Mouse (Mus musculus): ENCODE measurements around the gene Dst. TPM values are rescaled to one million over a fixed set of nuclear protein-coding genes. Genes with fewer than 3 reads are reported as not detected.

Gene Dst
- total RNA-seq, 2 experiments from 2014 or later: 216 to 227 TPM

DNA sequence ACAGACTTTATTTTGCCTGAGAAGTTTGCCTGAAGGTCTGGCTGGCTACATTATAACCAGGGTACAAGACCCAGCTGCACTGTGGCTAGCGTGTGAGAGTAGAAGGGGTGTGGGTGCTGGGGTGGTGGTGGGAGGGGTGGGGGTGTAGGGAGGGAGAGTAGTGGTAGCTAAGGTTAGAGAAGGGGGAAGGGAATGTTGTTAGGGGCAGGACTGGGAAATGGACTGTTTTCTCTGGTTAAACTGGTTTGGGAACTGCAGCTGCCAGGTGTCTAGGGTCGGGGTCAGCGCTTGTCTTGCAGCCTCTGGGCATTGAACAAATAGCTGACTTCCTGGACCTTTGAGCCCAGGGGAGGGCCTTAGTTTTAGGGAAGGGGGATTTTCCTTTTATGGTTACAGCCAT, 17.3 kb downstream of the Dst start:
- no peak for DNase-seq (ENCODE audit: low spot score in 2 of 2)

DNA sequence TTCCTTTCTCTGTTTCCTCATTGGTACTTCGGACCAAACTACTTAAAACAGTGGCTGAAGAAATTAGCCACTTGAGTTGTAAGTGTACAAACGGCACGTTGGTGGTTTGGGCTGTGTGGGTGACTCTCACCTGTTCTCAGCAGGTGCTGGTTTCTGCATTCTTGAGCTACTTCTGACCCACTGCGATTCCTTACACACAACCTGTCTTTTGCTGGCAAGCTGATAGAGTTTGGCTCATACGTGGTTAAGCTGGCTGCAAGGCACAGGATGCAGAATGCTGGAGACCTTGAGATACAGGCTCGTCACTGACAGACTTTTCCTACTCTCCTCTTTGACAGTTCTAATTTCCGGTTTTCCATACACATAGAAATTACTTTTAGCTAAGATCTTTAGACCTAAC, 19.4 kb downstream of the Dst start:
- no peak for DNase-seq (ENCODE audit: low spot score in 2 of 2)

DNA sequence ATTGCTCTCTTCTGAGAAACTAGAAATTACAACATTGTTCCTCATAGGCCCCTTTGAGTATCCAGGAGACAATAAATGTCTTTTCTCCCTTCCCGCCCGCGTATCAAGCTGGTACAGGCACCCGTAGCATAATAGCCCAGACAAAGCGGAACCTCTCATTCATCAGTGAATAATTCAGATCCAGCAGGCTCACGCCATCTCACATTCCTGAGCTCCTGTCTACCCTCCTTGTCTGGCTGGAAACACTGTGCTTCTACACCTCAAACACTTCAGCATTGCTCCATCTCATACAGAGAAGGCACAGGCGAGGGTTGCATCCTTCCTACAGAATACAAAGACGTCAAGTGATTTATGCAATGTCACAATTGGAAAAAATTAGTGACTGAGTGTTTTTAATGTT, 23.8 kb downstream of the Dst start:
- no peak for DNase-seq (ENCODE audit: low spot score in 2 of 2)

DNA sequence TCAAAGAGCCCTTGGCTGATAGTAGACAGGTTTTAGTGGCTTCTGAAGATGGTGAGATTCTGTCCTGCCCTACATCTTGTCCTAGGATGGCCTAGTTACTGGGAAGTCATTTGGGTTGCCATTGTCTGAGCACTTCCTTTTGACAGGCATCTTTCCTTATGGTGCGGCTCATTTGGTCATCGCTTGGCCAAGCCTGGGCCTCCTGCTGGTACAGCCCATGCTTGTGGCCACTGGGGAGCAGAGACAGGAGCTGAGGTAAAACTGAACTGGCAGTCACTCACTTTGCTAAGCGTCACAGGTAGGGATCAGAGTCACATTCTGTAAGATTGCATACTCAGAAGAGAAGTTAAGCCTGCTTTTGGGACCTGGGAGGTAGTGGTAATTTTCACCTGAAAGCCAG, 24.2 kb downstream of the Dst start:
- DNase-seq (ENCODE audit: low spot score in 2 of 2): no peak

DNA sequence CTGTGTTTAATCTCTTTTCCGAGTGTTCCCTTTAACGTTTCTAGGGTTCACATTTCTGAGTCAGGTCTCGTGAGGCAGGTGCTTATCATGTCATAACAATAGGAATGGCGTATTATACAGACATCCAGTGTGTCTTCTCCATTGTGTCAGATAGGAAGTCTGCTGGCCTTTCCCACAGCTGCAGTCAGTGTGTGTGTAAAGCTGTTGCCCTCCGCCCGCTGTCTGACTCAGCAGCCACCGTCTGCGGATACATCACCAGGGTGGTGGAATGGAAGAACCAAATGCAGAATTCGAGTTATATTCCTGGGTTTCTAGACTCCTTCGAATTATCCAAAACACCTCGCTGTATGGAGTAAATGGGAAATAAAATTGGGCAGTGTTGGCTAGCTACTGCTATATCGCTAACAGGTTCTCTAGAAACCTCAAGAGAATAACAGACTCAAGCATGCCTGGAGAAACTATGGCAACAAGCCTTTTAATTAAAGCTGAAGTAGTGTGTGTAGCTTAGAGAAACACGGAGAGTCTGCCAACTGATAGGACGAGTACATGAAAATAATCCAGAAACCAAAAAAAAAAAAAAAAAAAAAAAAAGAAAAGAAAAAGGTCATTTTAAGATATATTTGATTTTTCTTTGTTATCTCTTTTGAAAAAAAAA, 24.9 kb downstream of the Dst start:
- peak in 1 of 2 experiments; percentile 50 for DNase-seq (ENCODE audit: low spot score in 2 of 2)

DNA sequence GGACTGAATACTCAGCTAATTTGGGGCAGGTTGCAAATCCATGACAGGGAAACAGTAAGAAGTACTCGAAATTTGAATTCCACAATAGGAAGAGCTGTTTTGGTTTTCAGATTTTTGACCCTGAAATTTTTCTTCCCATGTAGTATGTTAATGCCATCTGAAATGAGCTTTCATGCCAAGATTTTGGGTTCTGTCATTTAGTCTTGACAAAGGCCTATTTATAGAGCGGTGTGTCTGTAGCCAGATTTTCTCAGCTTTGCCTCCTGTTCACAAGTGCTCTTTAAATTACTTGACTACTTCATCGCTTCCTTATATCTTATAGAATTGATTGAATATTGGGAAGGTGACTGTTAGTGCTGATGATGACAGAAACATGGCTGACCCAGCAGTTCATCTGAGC, 27.9 kb downstream of the Dst start:
- DNase-seq (ENCODE audit: low spot score in 2 of 2): no peak

DNA sequence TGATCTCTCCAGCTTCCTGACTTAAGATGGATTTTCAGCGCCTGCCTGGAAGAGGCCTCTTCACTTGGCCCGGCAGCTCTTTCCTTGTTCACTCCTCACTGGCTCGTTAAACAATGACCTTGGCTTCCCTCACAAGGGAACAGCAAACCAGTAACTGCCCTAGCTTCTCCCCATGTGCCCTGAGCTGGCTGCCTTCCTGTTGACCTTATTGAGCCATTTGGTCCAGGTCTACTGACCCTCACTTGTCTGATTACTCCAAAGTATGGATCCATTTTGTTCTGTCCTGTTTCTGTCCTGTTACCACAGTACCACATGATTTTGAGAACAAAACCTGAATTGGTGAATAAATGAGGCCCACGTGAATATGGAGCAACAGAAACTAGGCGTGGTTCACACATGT, 31.8 kb downstream of the Dst start:
- no peak for DNase-seq (ENCODE audit: low spot score in 2 of 2)

DNA sequence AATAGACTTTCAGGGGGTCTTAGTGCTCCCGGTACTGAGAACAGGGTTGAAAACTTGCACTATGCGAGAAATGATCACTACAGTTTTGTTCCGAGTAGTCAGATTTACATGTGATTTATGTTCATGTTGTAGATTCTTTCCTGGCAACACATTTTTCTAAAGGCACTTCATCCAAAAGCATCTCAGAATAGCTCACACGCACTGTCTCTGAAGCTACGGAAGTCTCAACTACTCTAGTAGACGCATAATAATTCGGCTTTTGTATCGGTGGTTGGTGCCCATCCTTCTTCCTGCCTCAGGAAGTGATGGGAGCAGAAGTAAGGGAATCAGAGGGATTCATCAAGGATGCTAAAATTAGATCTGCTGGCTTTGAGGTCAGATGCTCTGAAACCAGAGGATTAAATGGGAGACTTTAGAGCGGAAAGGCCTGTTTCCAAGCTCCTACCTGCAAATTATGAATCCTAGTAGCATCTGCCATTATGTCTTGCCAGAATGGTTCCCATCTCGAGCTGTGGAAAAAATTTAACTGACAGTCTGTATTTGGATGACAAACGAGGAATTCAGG, 32.4 kb downstream of the Dst start:
- DNase-seq (ENCODE audit: low spot score in 2 of 2): no peak

DNA sequence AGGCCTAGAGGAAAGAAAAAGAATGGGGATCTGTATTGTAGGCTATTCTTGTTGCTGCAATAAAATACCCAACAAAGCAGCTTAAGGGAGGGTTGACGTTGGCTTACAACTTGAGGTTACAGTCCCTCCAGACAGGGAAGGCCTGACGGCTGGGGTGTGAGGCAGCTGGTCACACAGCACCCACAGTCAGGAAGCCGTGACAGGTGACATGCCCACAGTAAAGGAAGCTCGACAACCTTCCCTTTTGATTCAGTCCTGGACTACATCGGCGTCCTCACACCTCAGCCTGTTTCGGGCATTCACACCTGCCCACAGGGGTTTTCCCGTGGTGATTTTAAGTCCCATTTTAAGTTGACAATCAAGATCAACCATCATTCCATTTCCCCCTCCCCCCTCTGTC, 34.6 kb downstream of the Dst start:
- no peak for DNase-seq (ENCODE audit: low spot score in 2 of 2)

DNA sequence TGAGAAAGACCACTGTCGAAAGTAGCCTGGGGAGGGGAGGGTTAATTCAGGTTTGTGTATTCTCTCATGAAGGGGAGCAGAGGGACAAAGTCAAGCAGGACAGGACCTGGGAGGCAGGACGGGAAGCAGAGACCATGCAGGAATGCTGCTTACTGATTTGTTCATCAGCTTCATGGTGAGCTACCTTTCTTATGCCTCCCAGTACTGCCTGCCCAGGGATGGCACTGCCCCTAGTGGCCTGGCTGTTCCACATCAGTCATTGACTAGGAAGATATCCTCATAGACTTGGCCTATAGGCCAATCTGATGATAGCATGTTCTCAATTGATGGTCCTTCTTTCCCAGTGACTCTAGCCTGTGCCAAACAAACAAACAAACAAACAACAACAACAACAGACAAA, 35.9 kb downstream of the Dst start:
- DNase-seq (ENCODE audit: low spot score in 2 of 2): no peak

DNA sequence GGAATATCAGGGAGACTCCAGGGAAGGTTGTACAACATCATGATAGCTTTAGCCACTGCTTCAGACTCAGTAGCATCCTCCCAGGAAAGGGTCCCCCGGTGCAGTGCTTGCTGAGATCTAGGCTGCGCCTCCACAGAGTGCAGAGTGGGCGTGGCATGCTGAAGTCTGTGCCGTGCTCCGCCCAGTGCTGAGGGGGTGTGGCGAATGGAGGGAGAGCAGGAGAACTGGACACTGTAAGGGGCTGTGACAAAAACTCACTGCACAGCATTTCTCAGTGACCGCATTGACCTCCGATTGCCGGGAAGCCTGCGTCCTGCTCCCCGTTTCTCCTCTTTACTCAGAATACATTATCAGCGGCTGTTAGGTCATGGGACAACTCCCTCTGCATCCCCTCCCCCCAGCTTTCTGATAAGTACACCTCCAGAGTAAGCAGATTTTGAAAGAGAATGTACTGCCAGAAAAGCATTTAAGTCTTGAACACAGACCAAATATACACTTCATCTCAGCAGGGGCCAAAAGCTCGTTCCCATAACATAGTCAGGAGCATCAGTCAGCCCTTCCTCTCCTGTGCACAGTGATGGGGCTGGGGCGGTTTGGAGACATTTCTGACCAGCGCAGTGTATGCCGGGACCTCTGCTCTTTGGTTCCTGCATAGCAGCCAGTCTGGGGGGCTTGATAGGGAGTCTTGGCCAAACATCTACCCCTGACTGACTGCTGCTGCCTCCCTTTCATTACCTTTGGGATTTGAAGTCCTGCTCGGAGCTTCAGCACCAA, 37.1 kb downstream of the Dst start:
- DNase-seq (ENCODE audit: low spot score in 2 of 2): peak in 1 of 2 experiments; percentile 26

DNA sequence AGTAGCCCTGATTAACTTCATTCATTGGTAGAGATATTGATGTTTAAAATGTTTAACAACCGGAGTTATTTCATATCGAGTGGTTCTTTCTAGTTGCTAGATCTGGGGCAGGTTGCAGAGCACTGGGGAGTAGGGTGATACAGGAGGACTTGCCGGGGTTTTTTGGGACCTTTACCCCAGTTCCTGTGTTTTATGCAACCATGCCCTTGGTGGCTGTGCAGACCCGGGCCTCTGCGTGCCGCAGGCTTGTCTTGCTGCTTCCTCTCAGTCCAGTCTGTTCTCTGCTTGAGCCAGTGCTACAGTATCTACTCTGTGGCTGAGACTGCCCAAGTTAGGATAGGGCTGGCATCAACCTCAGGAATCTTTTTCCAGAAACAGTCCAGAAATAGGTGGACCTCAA, 37.7 kb downstream of the Dst start:
- DNase-seq (ENCODE audit: low spot score in 2 of 2): no peak

DNA sequence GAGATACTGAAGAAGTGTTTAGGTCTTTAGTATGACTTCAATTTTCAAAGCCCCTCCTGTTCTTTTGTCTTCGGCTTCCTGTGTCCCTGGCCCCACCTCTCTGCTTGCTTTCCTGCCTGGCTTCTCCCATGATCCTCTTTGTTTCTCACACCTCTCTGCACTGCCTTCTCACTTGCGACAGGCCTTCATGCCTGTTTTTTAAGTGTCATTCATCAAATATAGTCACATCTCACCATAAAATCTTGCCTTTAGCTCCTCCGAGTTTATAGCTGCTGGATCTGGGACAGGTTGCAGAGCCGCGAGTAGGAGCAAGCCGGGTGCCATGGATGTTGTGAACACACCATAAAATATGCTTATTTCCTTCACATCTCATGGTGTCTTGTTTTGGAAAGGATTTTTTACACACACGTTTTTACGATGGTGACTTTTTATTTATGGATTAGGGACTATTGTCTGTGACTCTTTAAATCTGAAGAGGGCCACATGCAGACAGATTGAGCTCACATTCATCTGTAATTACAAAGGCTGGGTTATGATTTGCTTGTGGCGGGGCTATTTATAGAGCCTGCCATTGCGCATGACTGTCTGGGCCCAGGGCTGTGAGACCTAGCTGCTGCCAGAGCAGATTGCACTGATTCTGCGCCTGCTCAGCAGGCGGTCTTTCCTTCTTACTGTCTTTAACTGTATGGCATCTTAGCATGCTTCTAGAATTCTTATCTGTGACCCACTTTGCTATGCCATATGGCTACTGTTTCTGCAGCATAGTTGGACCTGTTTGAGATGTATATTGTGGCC, 38.8 kb downstream of the Dst start:
- peak; percentile 63 to 78 for DNase-seq (ENCODE audit: low spot score in 2 of 2)

DNA sequence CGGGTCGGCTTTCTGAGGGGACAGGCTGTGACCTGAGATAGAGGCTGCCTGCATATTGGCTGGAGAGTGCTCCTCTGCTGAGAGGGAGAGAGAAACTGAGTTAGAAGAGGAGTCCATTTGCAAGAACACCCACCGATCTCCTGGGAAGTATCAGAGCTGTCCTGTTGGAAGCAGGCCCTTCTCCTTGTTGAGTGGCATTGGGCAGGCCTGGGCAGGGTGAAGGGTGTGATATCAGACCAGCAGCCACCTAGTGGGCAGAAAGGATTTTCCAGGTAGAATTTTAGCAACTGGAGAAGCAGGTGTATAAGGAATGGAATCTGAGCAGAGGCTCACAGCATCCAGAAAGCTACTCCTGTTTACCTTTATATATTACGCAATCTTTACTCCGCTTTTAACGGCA, 39.8 kb downstream of the Dst start:
- DNase-seq (ENCODE audit: low spot score in 2 of 2): no peak

DNA sequence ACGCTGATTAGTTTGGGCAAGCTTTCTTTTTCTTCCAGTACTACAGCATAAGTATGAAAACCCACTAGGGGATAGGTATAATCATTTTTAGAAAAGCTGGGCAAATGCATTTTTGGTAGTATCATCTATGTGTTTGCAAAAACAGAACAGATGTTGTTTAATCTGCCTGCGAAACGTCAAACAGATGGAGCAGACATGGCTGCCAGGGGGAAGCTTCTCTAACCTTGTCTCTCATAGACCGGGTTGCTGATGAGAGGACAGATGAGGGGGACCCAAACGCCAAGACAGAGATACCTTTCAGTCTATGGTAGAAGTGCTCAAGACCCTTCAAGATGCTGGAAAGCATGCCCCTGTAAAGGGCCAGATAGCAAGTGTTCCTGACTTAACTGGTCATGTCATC, 40.5 kb downstream of the Dst start:
- no peak for DNase-seq (ENCODE audit: low spot score in 2 of 2)

DNA sequence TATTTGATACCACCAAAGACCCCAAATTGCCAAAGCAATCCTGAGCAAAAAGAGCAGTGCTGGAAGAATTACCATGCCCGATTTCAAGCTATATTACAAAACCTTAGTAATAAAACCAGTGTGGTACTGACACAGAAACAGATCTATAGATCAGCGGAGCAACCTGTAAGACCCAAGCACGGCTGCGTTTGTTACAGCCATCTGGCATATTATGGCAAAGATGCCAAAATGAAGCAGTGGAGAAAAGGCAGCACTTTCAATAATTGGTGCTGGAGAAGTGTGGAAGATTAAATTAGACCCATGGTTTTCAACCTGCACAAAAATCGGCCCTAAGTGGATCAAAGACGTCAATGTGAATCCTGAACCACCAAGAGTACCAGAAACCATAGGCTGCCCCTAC, 47.6 kb downstream of the Dst start:
- DNase-seq (ENCODE audit: low spot score in 2 of 2): no peak

DNA sequence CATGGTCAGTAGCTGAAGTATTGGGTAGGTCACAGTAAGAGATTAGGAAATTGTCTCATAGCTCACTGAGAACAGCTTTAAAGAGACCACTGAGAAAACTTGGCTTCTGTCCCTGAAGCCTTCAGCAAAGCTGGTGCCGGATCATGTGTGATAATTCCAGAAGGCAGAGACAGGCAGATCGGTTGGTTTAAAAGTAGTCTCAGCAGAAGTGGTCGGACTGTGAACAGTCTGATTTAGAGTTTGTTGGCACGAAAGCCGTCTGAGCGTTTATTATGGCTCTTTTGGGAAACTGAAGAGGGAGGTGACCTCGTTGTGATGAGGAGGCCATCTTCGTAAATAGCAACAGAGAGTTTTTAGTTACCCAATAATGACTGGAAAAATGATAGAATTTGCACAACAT, 52.4 kb downstream of the Dst start:
- no peak for DNase-seq (ENCODE audit: low spot score in 2 of 2)

DNA sequence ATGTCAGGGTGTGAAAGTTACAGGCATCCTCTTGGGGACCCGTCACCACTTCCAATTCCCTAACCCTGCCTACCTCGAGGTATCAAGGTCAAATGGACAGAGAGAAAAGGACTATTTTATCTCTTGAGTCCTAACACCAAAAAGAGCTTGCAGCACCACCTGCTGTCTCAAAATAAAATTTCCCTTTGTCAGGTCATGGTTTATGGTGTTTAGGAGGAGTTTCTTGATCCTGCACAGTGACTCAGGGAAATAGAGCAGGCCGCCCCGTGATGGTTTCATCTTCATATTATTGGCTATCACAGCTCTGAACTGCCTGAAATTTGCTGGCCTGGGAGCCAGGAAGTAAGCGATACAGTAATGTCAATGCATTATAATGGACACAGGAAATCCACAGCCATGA, 56.6 kb downstream of the Dst start:
- peak; percentile 53 to 54 for DNase-seq (ENCODE audit: low spot score in 2 of 2)

DNA sequence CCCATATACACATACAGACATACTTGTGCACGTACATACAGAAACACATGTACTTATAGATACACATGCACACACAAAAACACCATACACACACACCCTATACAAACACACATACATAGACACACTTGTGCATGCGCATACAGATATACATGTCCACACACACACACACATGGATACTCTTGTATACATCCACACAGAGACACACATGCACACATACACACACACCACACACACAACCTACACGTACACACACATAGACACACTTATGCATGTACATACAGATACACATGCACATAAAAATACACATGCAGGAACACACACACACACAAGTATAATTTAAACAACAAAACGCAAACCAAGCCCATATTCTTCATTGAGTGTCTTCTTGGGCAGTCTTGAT, 57.8 kb downstream of the Dst start:
- no peak for DNase-seq (ENCODE audit: low spot score in 2 of 2)

DNA sequence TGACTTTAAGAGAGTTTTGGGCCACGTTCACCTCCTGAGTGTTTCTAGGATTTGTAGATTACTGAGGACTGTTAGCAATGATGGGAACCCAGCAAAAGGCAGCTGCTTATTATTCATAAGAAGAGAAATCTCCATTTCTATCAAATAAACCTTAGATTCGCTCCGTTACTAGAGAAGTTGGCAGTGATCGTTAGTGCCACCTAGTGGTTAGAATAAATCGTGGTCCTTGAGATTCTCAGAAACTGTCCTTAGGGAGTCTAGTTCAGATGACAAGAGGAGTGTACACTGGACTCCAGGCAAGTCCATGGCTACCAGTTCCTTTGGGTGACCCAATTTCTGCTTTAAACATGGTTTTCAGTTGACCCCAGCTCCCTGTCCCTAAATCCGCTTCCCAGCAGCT, 58.3 kb downstream of the Dst start:
- peak in 1 of 2 experiments; percentile 48 for DNase-seq (ENCODE audit: low spot score in 2 of 2)

DNA sequence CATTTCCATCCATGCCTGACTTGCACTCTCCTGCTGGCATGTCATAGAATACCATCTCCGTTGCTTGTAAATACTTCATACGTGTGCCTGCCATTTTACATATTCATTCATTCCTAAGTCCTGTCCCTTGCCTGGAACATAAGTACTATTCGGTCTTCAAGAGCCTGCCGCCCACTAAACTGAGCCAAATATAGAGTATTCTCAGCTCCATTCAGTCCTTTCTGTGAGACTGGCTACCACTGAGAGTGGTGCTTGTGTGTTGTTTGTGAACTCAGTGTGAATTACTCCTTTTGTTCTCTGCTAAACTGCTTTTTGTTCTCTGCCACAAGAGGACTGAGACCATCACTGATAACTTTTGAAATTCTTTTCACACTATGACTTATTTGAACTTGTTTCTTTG, 59.2 kb downstream of the Dst start:
- no peak for DNase-seq (ENCODE audit: low spot score in 2 of 2)

DNA sequence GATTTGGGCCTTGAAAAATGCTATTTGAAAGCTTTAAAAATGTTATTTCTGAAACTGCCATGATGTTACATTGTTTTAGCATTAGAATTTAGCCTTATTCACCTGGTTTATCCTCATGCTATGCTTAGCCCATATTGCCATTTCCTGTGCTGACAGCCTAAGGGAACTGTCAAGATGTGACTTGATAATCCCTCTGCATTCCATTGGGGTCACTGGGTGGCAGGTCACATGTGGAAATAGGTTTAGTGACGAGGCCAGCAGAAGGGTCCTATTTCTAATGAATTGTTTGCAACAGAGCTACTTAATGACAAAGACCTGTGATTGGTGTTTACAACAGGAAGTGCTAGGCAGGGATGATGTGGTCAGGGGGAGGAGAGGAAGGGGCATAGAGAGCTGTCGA, 61.9 kb downstream of the Dst start:
- DNase-seq (ENCODE audit: low spot score in 2 of 2): no peak
